Mouse (Mus musculus) natural killer cell, adult 2 months (primary cell): ENCODE results near the gene Arxes2.
"Not testable (repeated sequence)": the region's sequence is repeated elsewhere in the genome, so short reads cannot be mapped to it uniquely, and the experiment has no call there.

ENCODE experiments used
- DNase-seq, 2 experiments: peaks; one replicate each; pipeline ENCODE4 v3.0.0; 2022; ENCODE audit warnings: low spot score in 2 of 2

The Arxes2 gene

DNA sequence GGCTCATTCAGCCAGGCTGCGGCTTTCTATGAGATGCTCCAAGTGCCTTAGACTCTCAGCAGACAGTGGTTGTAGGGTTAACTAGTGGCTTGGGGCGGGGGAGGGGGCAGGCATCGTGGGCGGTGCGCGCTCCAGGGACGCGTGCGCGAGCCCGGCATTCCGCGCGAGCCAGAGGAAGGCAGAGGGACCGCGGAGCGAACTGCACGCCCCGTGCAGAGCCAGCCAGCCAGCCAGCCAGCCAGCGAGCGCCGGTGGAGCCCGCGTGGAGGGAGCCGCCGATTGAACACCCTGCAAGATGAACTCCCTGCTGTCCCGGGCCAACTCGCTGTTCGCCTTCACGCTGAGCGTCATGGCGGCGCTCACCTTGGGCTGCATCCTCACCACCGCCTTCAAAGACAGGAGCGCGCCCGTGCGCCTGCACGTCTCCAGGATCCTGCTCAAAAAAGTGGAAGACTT lies at the start of gene Arxes2:
Gene Arxes2 (plus strand): TSS at position 161 of the 456 bp plus-strand sequence.
- DNase-seq, result not testable (repeated sequence)

DNA sequence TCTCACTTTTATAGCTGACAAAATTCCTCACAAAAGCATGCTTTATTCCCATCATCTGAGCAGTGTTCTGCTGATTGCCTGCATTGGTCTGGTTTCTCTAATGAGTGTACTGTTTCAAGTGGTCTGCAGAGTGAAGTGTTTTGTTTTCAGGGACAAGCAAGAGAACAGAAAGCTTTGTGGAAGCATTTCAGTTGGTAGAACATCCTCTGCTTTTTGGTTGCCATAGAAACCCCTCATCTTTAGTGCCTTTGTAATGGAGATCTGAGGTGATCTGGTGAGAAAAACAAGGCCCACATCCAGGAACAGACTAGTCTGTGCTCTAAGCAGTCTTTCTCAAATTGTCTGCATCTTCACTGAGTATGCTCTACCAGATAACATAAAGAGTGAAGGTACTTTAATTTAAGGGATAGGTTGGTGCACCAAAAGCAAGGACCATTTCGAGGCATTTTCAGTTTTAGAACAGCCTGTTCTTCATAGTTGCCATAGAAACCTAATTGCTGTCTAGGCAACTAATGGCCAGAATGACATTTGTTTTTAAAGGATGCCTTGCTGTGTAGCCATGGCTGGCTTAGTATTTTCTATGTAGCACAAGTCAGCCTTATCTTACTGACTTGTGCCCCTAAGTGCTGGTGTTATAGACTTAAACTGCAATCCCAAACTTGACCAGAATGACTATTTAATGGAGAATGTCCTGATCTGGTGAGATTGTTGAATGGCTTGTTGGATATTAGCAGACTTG lies 44.8 kb upstream of the Arxes2 start:
- no peak for DNase-seq

DNA sequence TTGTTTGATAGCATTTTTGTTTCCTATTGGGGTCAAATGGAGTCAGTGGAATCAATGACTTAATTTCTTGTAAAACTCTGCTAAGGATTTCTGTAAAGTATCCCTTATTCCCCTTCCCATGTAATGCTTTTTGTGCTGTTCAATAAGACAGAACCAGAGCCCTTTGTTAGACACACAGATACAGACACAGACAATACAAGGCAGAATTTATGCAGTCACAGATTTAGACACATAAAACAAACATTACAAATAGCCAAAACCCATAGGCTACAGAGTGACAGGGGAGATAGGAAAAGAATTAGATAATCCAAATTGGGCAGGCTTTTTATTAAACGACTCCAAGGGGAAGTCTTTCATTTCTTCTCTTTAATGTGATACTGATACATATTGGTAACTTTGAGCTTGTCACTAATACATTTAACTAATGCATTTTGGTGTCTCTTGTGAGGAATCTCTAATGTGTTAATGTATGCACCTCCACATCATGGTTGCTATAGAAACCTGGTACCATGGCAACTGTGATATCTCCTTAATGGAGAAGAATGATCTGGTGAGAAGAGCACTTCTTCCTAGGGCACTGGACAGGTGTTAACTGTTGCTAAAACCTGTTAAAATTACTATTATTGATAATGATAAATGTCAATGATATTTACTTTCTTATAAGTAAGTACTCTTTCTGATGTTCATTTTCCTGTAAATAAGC lies 36.5 kb upstream of the Arxes2 start:
- no peak for DNase-seq

DNA sequence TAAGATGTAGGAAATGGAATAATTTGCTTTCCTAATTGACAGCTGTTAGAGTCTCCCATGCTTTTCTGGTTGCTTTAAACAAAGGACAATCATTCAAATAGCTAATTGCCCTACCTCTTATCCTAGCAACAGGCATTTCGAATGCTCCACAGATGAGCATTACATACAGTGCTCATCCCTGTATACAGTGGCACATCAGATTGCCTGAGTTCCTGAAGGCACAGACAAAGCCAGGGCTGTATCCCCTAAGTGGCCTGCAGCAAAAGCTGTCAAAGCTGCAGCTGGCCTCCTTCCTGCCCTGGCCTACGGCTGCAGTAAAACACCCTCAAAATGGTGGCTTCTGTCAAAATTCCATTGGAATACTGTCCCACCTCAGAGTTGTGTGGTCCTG lies 35.9 kb upstream of the Arxes2 start:
- no peak for DNase-seq

DNA sequence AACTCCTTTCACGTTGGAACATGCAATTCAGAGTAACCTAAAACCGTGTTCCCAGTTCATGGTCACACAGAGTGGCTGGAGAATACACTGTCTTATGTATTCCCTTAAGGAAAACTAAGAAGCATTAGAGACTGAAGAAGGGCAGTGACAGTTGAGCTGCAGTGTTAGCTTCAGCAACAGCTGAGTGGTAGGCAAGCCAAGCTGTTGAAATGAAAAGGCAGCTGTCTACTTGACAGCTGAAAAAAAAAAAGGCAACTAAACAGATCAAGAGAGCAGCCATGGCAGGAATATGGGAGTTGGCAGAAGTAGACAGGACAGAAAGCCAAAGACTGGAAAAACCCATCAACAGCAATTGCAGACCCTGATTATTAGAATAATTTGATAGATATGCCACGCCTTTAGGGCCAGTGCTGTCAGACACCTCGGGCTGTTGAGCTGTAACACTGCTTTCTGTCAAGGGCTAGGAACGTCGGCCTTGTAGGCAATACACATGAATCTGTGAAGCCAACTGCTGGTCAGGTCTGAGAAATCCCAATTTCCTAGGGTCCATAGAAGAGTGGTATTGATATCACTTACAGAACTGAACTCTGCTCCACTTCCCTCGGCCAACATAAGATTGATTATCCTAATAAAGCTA lies 34.9 kb upstream of the Arxes2 start:
- DNase-seq, result no peak

DNA sequence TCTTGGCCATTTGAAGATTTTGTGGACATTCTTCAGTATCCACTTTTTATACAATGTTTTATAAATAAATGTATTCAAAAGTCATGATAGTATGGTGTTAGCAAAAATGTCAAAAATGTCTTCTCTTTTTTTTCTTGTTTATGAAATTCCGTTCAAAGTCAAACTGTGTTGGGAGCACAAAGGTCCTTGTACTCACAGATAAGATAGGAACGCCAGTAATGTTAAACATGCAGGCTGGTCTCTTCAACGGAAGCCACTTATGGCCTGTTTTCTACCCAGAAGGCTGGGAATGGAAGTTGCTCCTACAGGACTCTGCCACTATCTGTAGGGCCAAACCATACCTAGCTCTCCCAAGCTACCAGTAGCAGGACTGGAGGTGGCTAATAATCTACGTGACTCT lies 34.1 kb upstream of the Arxes2 start:
- DNase-seq, result no peak

DNA sequence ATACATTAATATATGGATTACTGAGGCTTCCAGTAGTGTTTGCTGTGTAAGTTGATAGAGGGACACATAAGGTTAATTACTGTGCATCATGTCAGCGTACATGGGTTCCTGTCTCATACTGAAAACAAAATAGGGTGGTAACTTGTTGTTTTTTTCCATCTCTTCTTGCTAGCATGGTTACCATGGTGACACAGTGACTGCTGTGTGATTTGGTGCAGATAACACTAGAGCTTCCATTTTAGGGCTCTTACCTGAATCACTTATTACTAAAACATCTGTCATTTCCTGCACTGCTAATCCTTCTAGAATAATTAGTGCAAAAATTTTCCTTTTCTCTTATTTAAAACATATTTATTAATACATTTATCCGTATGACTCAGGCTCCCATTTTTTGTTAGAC lies 31.3 kb upstream of the Arxes2 start:
- DNase-seq, result no peak

DNA sequence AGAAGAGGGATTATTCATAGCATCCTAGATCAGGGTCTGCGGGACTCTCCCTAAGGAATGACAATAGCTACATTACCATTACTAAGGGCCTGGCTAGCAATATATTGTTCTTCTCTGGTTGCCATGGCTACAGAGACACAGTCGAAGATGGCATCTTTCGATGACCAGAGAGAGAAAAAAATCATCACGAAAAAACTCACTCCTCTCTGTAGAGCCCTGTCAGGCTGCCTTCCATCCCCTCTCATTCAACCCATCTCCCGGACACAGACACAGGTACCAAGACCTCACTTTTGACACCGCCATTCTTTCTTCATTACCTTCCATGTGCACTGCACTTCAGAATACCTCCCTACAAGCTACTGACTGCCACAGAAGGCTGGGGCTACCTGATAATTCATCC lies 30.5 kb upstream of the Arxes2 start:
- no peak for DNase-seq

DNA sequence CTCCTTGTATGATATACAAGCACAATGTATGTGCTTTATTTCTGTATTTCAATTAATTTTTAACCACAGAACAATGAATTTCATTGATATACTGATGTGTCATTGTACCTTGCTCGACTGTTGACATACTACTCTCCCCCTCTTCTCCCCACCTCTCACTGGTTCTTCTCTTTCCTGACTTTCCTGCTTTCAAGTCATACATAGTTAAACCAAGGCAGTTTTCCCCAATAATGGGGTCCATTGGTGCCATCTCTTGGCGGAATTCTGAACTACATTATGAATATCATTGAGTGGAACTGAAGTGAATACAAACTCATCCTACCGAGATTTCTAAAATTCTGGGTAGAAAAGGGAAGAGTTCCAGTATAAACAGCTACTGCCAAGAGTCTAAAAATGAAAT lies 30.0 kb upstream of the Arxes2 start:
- no peak for DNase-seq

DNA sequence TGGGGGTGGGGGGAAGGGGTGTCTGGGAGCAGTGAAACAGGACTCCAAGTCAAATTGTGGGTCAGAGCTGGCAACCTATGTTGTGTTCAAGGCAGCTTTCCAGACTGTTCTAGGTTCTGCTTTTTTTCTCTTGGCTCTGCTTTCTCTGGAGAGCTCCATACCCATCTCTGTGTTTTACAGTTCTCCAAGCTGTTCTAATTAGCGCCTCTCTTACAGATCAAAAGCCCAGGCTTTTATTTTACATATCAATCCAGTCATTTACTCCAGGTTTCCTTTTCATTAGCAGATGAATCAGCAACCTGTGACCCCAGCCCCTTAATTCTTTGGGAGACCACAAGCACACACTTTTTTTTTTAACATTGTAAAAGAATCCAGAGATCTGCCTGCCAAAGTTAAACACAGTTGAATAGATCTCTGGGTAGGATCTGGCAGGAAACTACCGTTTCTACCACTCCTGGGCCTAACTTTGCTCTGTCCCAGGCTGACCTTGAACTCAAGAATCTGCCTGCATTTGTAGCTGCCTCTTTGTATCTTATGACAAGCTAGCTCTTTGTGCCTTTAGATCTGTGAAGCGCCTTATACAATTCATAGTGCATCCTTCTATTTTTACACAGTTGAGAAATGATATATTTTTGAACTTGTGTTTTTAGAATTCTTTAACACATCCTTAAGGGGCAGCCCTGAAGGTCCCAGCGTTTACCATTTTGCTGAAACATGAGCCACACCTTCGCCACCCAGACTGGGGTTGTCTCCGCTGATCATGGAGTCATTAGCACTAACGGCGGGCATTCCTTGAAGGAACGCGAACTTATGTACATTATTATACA lies 19.8 kb upstream of the Arxes2 start:
- DNase-seq, result no peak

DNA sequence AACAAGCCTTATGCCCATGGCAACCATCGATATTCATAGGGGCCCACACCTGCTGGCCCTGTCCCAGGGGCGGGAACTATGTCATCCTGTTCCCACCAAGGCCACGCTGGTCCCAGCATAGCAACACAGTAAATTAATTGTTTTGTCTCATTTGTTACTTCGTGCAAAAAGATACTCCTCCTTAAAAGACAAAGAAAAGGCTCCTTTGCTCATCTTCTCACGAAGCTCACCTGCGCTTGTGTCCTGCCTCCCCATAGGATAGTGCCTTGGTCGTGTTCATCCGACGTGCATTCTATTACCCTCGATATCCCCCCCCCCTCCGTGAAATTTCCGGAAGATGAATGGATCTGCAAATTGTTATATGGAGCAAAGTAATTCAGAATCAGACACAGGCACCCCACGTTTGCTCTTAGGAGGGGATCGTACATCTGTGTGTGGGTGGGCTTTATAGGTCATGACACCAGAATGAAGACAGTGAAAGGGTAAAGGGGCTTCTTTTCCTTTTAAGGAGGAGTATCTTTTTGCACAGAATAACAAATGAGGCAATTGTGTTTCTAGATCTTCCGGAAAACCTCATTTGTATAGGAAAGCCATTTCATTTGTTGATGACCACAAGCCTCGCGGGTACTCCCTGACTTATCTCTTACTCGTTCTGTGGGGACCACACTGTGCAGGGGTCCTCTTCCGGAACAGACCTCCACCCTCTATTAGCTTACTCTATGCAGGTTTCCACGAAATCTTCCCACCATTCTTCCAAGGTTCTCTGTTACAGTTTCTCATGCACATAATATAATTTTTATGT lies 19.0 kb upstream of the Arxes2 start:
- no peak for DNase-seq

DNA sequence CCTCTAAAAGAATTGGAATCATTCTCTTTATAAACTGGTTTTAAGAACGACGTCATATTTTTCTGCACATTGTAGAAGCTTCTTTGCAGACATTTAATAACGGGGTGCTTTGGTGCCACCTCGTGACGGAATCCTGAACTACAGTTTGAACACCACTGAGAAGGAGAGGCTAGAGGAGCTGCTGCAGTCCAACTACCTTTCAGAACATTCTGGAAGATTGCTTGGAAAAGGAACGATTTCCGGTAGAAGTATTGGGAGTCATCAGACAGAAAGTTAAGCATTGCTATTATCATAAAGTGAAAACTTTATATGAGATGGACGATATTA lies 18.4 kb upstream of the Arxes2 start:
- peak; percentile 14 to 37 for DNase-seq

DNA sequence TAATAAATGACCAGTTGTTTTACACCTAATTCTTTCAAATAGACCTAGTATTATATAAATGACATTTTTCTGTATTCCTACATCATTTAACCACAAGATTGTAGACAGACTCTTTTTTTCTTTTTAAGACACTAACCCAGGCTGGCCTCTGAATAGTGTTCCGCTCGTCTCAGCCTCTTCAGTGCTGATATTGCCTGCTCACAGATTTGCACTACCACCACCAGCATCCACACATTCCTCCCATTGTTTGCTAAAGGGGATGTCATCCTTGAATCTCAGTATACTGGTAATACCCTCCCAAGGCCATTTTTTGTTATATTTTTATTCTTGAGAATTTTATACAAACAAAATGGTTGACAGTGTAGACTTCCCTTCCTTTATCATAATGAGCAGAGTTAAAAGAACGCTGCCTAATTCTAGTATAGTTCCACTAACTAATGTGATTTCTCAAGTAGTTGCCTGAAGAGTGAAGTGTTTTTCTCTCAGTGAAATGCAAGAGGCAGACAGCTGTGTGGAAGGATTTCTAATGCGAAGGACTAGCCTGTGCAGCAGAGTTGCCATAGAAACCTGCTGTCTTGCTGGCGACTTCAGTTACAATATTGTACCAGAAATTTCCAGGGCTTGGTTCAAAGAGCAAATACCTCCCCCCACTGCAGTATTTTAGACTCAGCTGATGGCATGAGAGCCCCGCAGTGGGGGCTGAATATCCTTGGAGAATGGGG lies 8.9 kb upstream of the Arxes2 start:
- DNase-seq, result no peak

DNA sequence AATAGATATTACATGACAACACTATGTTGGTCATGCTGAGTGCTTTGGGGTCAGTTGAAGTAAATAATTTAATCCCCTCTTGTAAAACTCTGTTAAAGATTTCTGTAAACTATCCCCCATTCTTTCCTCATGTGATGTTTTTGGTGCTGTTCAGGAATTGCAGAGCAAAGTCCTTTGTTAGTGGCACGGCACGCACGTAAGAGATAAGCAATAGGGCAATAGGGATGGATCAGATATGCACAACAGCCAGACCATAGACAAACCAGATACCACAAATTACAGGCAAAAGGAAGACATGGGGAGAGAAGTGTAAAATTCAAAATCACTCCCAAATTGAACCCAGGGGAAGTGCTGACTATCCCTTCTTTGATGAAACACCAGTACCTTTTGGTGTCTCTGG lies 7.4 kb upstream of the Arxes2 start:
- no peak for DNase-seq

DNA sequence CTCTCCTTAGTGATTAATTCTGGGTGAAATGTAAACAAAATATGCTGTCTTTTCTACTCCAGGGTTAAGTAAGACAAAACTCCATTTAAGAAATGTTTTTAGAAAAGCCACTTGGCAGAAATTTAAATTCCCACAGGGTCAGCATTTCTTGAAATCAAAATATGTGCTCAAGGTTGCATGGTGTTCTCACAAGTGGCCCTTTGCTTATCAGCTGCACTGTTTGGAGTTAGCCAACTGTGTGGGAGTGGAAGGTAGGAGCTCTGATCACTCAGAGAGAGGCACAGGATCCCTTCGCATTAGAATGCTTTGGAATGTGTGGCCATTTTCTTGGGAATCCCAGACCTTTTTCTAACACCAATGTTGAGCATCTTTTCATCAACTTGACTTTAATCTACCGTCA lies 3.0 kb upstream of the Arxes2 start:
- DNase-seq, result no peak

DNA sequence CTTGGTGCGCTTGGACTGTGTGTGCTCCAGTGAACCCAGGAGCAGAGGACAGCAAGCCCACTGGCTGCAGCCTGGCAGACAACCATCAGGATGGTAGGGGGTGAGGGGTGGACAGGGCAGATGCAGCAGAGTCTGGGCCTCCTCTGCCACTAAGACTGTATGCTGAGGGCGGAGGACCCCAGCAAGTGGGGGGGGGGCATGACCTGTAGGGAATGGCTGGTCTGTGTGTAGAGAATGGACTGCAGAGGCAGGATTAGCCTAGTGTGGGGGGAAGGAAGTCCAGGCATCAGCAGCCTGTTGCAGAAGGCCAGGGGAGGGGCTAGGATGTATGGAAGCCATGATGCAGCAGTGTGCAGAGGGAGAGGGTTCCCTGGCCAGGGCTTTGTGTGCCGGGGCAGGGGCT lies 431 bp upstream of the Arxes2 start:
- not testable (repeated sequence) for DNase-seq

DNA sequence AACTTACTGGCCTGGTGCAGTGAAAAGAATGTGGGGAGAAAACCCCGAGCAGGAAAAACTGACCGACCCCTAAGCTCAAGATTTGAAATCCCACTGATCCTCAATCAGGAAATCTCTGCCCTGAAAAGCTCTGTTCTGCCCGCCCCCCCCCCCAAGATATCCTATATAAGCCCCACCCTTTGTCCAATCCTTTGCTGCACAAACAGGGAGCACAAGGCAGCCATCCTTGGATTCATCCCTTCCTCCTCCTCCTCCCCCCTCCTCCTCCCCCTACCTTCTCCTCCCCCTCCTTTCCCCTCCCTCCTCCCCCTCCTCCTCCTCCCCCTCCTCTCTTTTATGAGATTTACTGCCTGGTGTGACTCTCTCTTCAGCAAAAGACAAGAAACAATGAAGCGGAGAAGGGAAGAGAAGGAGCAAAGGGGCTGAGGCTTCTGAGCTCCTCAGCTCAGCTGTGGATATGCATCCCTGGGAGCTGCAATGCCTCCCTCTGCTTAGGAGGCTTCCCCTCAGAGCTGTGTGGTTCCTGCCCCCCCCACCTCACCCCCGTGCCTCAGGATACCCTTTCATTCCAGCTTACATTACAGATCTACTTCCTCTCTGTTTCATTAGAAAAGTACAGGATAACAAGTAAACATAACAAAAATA lies 13.7 kb downstream of the Arxes2 start:
- no peak for DNase-seq

DNA sequence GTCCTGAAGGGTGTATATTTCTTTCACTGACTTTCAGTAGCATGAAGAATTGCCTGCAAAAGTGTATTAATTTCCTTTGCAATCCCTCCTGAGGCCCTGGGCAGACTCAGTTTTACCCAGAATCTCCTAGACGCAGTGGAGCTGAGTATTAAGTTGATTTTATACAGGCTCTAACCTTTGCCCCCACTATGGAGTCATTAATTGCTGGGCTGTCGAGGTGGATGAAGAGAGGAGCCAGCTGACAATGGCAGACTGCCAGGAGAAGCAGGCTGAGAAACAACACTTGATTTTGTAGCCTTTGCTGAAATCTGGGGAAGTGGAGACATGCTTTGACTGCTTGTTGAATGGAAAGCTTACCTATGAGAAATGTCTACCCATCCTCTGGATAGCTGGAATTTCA lies 20.8 kb downstream of the Arxes2 start:
- no peak for DNase-seq

DNA sequence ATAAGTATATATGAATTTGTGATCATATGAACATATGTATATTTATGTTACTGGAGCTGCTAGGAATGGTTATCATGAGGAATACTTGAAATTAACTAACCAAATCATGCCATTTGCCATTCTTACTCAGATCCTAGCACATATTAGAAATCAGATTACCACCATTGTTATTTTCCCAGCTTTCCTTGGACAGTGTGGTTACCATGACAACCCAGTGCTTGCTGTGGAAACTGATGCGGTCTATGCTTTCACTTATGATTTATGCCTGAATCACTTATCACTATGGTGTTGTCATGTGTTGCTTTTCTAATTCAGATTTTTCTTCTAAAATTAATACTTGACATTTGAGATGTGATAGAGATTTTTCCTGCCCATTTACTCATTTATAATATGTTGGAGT lies 36.7 kb downstream of the Arxes2 start:
- no peak for DNase-seq
